In genomic region chr2:79237216-79237615, GRCm38 (mm10) we compare ENCODE assay signal across 14 mouse cellular contexts.
"Had no signal": no experiment of that assay in that cellular context is flagged by ENCODE, and none has a peak within 500 bp of the region (broad histone marks: within the 10 kb centered on the region; RNA-seq: fewer than 3 reads in every experiment).

No protein-coding gene starts in this region.

- DNase-seq: kidney, adult 2 months; kidney, postnatal 14 days; liver, embryonic 13.5 days; liver, postnatal 0 days; midbrain, embryonic 14.5 days had no signal

- H3K27ac ChIP-seq: hindbrain, embryonic 14.5 days; intestine, embryonic 15.5 days; kidney, embryonic 15.5 days; left cerebral cortex, adult 2 months; limb, embryonic 10.5 days; liver, embryonic 13.5 days; macrophage; neural tube, embryonic 12.5 days; stomach, postnatal 0 days had no signal

- ATAC-seq: intestine, embryonic 15.5 days; liver, postnatal 0 days had no signal

- H3K36me3 ChIP-seq: intestine, embryonic 15.5 days; kidney, embryonic 15.5 days; limb, embryonic 10.5 days; liver, embryonic 13.5 days; neural tube, embryonic 12.5 days had no signal

- H3K4me1 ChIP-seq: intestine, embryonic 15.5 days; kidney, embryonic 15.5 days; neural tube, embryonic 12.5 days had no signal

- H3K9ac ChIP-seq: hindbrain, embryonic 14.5 days; intestine, embryonic 15.5 days; kidney, embryonic 15.5 days; liver, embryonic 13.5 days; liver, postnatal 0 days; neural tube, embryonic 12.5 days had no signal

- H3K4me2 ChIP-seq: hindbrain, embryonic 14.5 days; intestine, embryonic 15.5 days; kidney, embryonic 15.5 days; liver, embryonic 13.5 days; neural tube, embryonic 12.5 days had no signal

- H3K27me3 ChIP-seq: intestine, embryonic 15.5 days; kidney, embryonic 15.5 days; liver, embryonic 13.5 days; neural tube, embryonic 12.5 days had no signal

- H3K4me3 ChIP-seq: intestine, embryonic 15.5 days; kidney, embryonic 15.5 days; left cerebral cortex, adult 2 months; limb, embryonic 10.5 days; liver, embryonic 13.5 days; myocyte; neural tube, embryonic 12.5 days had no signal

- H3K9me3 ChIP-seq: intestine, embryonic 15.5 days; kidney, embryonic 15.5 days; limb, embryonic 10.5 days; liver, embryonic 13.5 days; neural tube, embryonic 12.5 days had no signal
